Mouse (Mus musculus): ENCODE measurements around the gene Sgf29.

Gene Sgf29

DNA sequence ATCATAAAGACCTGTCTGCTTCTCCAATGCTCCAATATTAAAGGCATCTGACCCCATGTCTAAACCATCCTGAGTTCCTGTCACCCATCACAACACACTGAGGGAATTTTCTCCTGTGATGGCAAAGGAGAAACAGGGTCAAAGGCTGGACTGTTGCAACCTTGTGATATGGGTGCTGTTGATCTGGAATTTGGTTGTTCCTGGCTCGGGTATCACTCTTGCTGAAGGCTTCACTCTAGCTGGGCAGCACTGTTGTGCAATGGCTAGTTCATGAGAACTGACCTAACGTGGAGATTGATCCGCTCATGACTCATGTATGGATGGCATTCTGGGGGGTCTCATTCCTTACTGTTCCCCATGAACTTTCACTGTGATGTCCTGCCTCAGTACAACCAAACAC is 39.9 kb downstream of the Sgf29 start:
- DNase-seq, result no peak

DNA sequence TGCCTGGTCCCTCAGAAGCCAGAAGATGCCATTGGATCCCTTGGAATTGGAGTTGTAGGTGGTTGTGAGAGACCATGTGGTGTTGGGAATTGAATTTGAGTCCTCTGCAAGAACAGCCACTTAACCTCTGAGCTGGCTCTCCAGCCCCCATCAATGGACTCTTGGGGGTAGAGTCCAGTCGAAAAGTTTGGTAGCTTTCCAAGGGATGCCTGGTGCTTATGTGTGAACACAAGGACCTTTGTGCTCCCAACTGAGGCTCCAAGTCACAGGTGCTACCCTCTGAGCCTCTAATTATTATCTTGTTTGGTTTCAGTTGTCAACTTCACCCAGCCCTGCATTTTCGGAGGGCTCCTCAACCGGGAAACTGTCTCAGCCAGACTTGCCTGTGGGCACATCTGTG is 41.6 kb downstream of the Sgf29 start:
- no peak for DNase-seq

DNA sequence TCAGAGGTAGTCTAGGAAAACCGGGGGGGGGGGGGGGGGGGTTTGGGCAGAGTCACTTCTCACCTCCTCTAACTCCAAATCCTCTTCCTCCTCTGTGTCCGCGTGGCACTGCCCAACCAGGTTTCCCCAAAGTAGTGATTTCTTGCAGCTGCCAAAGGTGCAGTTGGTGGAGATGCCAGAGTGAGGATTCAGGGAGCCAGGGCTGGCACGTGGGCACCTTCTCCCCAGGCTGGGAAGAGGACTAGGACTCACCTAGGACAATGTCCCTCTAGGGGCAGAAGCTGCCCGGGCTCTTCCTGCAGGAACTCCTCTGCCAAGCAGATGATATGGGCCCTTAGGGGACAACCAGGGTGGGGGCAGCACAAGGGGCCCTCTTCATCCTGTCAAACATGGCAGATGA is 42.6 kb downstream of the Sgf29 start:
- peak; percentile 32 for DNase-seq

DNA sequence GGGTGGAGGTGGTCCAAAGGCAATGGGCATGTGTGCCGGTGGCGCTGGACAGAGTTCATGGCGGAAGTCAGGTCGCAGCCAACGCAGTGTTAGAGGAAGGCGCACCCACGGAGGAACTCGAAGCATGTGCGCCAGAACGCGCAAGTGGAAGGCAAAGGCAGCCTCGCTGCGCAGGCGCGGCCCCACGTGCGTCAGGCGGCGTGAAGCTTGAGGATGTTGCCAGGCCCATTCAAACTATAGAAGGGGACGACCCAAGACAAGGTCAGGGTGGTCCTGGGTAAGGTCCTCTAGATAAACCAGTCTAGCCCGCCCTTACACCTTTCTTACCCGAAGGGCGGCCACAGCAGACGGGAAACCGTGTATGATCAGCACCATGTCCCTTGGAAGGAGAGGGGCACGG is 43.3 kb downstream of the Sgf29 start:
- peak; percentile 47 for DNase-seq

DNA sequence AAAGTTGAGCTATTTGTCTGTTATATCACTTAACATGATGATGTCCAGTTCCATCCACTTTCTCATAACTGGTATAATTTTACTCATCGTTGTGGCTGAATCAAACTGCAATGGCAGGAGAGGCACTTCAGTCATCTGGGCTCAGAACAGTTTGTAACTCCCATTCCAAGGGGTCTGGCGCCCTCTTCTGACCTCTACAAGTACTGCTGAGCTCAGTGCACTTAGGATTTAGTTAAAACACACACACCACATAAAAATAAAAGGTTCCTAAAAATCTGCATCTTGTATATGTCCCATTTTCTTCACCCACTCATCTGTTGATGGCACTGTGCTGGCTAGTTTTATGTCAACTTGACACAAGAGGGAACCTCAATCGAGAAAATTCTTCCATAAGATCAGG is 44.1 kb downstream of the Sgf29 start:
- DNase-seq, result peak; percentile 76

DNA sequence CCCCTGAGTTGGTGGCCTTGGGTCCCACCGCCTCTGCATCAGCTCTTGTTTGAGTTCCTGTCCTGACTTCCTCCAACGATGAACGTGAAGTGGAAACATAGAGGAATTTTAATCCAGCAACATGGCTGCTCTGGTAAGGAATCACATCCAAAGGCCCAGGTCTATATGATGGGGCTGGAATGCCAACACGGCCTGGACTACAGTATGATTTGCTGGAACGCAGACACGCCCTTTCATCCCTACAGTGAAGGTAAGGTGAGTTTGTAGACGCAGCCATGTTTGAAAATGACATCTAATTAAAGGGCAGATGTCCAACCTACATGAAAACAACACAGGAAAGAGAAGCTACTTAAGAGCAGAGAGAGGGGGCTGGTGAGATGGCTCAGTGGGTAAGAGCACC is 44.7 kb downstream of the Sgf29 start:
- DNase-seq, result peak; percentile 41

DNA sequence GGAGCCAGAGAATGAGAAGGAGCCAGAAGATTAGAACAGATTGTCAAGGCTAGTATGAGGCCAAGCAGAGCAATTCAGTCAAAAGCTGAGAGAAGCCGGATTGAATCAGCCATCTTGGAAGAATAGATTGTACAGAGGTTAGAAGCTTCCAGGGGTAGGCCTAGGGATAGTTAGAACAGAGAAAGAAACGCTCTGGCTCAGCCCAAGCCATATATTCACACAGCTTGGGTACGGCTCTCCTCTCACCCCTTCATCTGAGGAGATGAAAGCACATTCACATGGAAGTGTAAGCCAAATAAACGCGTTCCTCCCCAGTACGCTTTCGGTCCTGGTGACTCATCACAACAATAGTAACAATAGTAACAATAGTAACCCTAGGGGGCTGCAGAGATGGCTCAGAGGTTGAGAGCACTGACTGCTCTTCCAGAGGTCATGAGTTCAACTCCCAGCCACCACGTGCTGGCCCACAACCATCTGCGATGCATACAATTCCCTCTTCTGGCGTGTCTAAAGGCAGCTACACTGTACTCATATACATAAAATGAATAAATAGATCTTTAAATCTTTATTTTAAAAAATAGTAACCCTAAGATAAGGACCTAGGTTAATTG is 45.4 kb downstream of the Sgf29 start:
- peak; percentile 46 for DNase-seq

DNA sequence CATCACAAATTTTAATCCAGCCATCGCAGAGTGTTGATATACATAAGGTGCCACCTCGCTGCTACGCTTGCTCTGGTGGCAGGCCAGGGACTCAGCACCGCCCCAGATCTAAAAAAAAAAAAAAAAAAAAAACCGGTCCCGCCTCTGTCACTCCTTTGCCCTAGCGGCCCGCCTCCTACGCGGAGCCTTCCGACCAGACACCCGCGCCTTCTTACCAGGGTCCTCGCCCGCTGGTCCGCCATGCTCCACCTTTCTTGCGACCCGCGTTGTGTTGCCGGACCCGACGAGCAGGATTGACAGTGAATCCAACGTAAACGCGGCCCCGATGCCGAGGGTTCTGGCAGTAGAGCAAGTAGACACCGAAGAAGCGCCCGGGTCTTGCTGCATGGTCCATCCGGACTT is 46.1 kb downstream of the Sgf29 start, which contains the start of gene Bola2:
Gene Bola2, plus strand, starts transcription at position 192 of the 402 bp plus-strand sequence.
- no peak for DNase-seq

DNA sequence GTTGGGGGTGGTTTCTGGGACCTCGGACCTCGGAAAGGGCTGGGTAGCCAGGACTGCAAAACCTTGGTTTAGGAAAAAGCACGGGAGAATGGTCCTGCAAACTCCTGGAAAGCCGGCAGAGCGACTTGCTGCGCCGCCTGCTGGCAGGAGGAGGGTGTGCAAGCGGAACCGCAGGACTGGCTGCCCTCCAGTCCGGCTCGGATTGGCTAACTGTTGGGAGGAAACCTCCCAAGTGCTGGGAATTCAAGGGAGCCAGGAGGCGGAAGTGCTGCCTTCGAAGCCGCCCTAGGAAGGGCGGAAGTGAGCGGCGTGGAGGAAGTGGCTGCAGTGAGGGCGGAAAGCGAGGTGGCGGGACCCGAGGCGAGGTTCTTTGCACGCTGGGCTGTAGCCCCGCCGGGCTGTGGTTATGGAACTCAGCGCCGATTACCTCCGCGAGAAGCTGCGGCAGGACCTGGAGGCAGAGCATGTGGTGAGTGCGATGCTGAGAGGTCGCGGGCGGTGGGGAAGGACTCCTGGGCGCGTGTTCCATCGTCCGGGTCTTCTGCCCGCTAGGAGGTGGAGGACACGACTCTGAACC is 46.6 kb downstream of the Sgf29 start, which contains the start of gene Slx1b:
Gene Slx1b, minus strand, starts transcription at position 154 of the 577 bp plus-strand sequence.
- DNase-seq, result peak; percentile 96

DNA sequence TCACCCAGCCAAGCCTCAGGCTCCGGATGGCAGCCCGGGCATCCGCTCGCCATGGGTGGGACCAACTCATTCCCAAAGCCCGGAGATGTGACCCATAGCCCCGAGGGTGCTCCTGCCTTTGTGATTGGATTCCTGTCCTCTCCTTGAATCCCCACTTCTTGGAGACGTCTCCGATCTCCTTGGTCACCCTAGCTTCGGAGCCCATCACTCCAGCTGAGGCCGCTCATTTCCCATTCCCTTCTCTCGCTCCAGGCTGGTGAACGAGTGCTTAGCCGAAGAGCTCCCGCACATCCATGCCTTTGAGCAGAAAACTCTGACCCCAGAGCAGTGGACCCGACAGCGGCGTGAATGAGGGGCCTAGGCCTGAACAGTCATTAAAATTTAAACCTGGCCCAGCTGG is 47.2 kb downstream of the Sgf29 start:
- no peak for DNase-seq

DNA sequence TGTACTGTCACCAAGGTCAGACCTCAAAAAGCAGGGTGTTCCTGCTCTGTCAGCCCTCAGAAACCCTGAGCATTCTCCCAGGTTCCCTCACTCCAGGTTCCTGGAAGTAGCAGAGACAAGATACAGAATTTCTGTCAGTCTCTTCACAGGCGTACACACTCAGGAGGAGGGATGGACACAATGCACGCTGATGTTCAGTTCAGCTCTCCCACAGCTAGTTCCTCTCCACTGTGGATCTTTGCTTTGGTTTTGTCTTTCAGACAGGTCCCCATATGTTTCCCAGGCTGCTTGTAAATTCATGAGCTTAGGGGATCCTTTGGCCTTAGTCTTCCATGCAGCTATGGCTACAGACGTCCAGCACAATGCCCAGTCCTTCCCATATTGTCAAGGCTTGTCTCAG is 47.8 kb downstream of the Sgf29 start:
- DNase-seq, result no peak

DNA sequence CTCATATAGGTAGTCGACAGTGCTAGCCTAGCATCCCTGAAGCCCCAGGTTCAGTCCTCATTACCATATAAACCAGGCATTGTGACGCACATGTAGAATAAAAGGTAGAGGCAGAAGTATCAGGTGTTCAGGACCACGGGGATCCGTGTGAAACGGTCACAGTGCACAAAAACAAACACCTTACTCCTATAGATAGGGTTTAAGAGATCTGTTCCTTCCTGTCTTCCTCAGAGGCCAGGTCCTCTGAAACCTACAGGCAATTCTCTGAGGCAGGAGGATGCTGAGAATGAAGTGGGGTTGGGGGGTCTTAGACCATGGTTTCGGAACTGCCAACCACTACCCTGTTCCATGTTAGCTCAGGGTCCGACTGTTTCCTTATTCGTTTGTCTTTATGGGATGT is 48.7 kb downstream of the Sgf29 start:
- DNase-seq, result peak; percentile 16

DNA sequence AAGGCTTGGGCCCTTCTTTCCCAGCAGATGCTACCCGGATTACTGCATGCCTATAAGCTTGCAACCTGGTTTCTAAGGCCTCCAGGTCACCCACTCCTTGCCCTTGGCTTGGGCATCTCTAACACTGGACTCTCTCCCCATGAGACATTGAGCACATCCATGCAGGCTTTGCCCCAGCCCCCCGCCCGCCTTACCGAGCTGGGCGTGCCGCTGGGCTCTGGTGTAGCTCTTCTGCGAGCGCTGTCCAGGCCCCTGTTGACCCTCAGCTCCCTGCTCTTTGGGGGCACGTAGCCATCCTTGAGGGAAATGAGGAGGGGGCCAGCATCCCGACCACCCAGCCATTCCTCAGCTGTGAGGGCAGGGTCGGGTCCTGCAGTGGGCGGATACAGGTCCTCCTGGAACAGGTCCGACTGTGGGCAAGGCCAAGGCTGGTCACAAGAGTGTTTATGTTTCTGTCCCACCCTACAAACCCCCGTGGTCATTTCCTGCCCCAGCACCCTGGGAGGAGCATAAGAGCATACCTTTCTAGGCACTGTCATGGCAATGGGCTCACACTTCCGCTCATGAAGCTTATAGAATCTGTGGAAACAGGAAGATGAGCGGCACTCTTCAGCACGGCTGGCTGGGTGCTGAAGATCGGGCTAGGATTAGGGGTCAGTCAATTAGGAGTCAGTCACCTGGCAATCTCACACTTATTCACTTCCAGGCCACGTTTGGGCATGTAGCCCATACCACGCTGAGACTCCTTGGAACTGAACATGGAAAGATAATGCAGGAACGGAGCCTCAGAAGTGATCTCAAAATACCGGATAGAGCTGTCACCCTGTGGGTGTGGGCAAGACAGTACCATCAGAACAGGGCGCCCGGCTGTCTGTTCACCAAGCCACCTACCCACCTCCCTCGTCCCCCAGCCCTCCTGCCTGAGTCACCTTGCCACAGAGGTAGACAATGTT is 51.2 kb downstream of the Sgf29 start:
- peak; percentile 61 for DNase-seq

DNA sequence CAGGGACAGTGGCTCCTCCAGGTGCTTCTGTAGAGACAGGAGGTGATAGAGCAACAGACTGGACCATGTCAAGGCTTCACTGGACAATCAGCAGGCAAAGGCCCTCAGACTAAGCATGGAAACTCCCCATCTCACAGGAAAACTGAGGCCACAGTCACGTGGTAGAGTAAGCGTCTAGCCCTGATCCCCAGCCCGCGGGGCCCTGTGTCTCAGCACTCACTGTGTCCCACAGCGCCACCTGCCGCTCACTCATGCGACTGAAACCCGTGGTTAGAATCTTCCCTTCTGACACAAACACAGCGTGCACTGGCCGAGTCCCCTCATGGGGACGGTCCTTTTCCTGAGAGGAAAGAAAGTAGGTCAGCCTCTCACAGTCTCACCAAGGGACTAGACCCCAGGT is 52.0 kb downstream of the Sgf29 start:
- peak; percentile 90 for DNase-seq

DNA sequence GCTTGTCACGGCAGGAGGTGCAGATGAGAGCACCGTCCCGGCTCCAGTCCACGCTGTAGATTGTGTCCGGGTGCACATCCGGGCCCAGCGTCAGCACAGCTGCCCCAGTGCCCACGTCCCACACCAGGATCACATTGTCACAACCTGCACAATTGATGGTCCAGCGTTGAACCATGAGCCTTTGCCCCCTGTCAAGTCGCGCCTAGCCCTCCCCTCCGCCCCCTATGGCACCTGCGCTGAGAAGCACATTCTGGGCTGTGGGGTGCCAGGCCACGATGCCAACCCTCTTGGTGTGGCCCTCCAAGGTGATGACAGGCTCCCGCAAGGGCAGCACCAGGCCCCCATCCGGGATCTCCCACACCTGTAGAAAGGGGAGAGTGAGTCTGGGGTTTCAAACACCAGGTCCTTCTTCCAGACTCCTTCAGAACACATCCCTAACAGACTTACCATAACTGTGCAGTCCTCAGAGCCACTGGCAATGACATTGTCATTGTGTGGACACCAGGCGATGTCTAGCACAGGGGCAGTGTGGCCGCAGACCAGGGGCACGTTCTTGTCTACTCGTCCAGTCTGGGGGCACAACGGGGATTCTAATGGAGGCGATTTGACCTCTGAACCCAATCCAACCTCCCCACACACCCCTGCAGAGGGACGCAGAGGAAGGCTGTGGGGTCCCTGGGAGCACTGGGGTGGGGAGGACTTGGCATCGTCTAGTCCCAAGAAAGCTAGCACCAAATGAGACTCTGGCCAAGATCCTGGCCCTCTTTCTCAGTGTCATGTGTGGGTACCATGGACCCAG is 52.6 kb downstream of the Sgf29 start:
- peak; percentile 59 for DNase-seq

DNA sequence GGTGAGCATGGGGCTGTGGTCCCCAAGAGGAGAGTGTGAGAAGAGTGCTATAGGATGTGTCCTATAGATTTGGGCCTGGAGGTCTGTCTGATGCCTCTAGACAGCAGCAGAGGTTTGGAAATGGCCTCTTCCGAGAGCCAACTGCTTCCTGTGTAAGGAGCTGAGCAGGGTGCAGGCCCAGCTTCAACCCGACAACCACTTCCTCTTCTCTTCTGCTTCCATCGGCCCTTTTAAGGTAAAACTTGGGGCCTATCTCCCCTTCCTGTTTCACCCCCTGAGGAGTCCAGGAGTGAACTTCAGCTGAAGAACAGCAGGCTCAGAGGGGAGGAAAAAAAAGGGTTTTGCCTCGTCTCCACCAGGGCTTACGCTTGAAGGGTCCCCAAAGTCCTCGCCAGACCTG is 53.2 kb downstream of the Sgf29 start:
- DNase-seq, result no peak

DNA sequence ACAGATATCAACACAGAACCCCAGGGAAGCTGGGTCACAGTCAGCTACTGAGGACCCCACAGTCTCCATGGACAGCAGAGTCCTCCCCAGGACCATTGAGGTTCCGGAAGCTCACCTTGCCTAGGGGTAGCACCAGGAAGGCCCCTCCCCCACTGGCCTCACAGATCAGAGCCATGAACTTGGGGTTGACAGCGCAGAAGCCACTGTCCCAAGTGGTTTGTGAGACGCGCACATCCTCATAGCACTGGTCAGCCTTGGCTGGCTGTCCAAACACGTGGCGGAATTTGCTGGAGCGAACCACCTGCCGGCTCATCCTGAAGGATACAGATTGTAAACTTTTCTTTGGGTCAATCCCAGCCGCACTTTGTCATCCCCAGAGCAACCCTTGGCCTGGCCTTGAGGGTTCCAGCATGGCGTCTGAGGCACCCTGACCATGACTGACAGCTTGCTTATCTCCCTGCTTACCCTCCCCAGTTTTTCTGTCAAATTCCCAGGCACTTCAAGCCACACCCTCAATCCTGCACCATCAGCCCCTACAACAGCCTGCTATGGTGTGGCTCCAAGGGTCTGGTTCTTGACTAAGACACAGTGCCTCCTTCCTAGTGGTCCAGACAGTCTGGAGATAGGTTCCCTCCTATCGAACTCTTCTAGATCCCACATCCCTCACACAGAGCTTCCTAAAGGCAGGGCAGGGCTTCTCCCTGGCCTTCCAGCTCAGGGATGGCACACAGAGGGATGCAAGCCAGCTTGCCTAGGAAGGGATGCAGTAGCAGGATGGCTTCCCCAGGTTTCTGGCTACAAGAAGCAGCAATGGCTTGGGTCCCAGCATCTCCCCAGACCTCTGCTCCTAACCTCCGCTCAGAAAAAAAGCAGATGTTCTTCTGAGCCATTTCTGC is 54.0 kb downstream of the Sgf29 start:
- peak; percentile 71 for DNase-seq

DNA sequence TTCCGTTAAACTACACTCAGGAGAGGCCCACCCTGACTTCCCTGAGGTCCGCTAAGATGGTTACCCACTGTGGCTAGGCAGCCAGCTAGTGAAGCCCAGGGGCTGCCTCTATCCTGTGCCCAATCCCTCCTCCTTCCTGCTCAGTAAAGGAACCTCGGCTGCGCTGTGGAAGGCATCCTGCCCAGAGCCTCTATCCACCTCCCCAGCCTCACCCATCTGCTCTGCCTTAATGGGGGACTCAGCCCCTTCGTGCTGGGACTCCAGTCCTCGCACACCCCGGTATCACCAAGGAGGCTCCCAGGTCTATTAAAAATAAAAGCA is 54.6 kb downstream of the Sgf29 start:
- DNase-seq, result peak; percentile 69

DNA sequence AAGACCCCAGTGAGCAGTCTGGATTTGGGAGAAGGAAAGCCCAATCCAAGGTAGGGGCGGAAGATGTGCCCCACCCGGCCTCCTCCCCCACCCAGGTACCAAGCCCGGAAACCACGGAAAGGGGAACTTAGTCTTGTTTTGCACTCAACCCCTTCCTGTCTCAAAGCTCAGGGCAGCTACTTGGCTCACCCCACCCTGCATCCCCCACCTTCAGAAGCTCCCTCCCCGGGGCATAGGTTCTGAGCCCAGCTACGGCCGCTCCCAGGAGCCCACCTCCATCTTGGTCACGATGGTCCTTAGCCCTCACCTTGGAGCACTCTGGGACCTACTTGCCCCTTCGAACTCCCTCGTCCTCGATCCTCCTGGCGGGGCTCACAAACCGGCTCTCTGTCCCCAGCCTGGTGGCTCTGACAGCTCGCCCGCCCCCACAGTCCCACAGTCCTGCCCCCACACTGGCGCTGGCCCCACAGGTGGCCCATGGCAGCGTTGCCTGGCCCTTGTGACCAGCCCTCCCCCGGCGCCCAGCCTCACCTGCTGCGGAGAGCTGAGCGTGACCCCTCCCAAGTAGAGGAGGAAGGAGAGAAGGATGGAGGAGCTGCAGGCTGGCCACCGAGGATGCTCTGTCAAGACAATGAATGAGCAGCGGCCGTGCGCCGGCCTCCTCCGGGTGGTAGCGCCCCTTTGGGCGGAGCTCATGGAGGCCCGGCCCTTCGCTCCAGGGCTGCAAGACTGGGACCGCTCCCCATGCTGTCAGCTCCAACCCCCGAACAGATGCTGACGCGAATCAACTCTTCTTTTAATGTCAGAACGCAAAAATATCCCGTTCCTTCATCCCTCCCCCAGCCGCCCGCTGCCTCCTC is 55.2 kb downstream of the Sgf29 start:
- peak; percentile 90 for DNase-seq

DNA sequence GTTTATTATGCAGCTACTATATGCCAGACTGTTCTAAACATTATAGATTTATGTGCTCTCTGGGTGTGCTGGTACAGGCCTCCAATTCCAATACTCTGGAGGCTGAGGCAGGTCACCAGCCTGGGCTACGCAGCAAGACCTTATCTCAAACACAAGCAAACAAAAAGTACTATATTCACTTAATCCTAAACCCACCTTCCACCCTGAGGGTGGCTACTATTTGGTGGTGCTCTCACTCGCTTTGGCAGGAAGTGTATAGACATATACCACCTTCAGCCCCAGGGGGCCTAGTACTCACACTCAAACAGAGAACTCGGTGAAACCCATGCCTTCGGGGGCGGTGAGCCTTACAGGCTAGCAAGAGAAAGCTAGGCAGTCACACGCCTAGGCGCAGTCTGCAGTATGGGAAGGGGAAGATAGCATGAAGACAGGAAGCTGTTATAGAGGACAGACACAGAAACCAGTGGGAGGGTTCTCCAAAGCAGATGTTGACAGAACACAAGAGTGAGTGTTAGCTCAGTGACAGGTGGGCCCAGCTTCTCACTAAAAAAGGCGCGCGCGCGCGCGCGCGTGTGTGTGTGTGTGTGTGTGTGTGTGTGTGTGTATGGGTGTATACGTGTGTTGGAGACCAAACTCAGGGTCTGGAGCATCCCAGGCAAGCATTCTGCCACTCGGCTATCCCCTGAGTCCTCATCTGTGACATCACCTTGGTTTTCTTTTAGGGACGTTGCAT is 58.5 kb downstream of the Sgf29 start, which contains the start of gene Coro1a:
Gene Coro1a, minus strand, starts transcription at position 346 of the 733 bp plus-strand sequence.
- DNase-seq, result peak; percentile 16
